Mouse (Mus musculus) hindbrain, postnatal 0 days (tissue): ENCODE measurements around the gene Mier3. TPM values are rescaled to one million over a fixed set of nuclear protein-coding genes. Genes with fewer than 3 reads are reported as not detected.

Source experiments
- ATAC-seq: fragments of 200-750 bp; cut with Nextera tagmentation; 2 replicates; pipeline ENCODE4 v1.8.0; 2017; ENCODE audit warnings: mild to moderate bottlenecking, moderate TSS enrichment, moderate library complexity
- DNase-seq: peaks from one replicate; pipeline ENCODE4 v3.0.0-alpha.2; 2015; ENCODE audit warnings: low spot score
- H3K27ac ChIP-seq: fragments of 300-500 bp; sonication (generic); 2 replicates; pipeline ENCODE4 v1.5.1; 2014; ENCODE audit warnings: mild to moderate bottlenecking
- H3K27me3 ChIP-seq: fragments of 300-500 bp; sonication (generic); 2 replicates; pipeline ENCODE4 v1.6.1; 2014; ENCODE audit warnings: low read length, mixed read lengths; ENCODE audit not compliant: insufficient read depth
- H3K36me3 ChIP-seq: fragments of 300-500 bp; sonication (generic); 2 replicates; pipeline ENCODE4 v1.6.1; 2014; ENCODE audit warnings: low read length, mixed read lengths; ENCODE audit not compliant: insufficient read depth
- H3K4me1 ChIP-seq: fragments of 300-500 bp; sonication (generic); 2 replicates; pipeline ENCODE4 v1.6.1; 2014; ENCODE audit warnings: antibody characterized with exemption, low read length, mixed read lengths; ENCODE audit not compliant: insufficient read depth
- H3K4me2 ChIP-seq: fragments of 300-500 bp; sonication (generic); 2 replicates; pipeline ENCODE4 v1.6.1; 2014; ENCODE audit warnings: low read depth, mild to moderate bottlenecking, low read length, moderate library complexity, mixed read lengths
- H3K4me3 ChIP-seq: fragments of 300-500 bp; sonication (generic); 2 replicates; pipeline ENCODE4 v1.5.1; 2014; ENCODE audit warnings: low read length
- H3K9ac ChIP-seq: fragments of 300-500 bp; sonication (generic); replicated peaks from 2 replicates; pipeline ENCODE4 v1.6.1; 2014; ENCODE audit warnings: mild to moderate bottlenecking, low read length, moderate library complexity, mixed read lengths
- H3K9me3 ChIP-seq: fragments of 300-500 bp; sonication (generic); 2 replicates; pipeline ENCODE4 v1.6.1; 2016; ENCODE audit warnings: low read length, mixed read lengths
- CTCF ChIP-seq: IDR thresholded peaks from 2 replicates; pipeline ENCODE4 v1.5.1; 2016; ENCODE audit warnings: antibody characterized with exemption, control low read depth, low read depth
- WGBS: fragments of 180-500 bp; shearing (Covaris S2); extraction: QIAGEN DNeasy Blood & Tissue Kit; methylation state at CpG from one replicate; pipeline ENCODE4 v1.1.7; 2014; 5-methylcytosine and 5-hydroxymethylcytosine counted together
- polyA plus RNA-seq: library from polyadenylated mRNA; unstranded; fragments of >200 nt; fragmentation: Nextera tagmentation; extraction: Ambion mirVana; gene quantifications from 2 replicates; pipeline ENCODE4 v1.2.1, GENCODE M21; 2015
- total RNA-seq: library from RNA; depleted of rRNA; stranded (reverse); fragments of >200 nt; gene quantifications from 2 replicates; pipeline ENCODE4 v1.2.3, GENCODE M21; 2014

Gene Mier3
- total and polyA plus RNA-seq, 2 experiments from 2014 or later, result 14.1 to 32.6 TPM

DNA sequence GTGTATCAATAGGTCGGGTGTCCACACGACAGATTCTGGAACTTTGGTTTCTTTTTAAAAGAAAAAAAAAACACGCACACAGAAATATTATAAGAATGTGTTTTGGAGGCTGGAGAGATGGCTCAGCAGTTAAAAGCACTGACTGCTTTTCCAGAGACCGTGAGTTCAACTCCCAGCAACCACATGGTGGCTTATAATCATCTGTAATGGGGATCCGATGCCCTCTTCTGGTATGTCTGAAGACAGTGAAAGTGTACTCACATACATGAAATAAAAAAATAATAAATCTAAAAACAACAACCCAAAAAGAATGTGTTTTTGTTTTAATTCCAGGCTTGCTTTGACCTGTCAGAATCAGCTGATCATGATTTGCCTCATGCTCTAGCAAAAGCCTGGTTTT lies 46.1 kb downstream of the Mier3 start:
- ATAC-seq (no peak), DNase-seq (peak; percentile 12)
- H3K36me3 ChIP-seq, result no peaks in the 10 kb centered on the region
- no peak overlapping the region for H3K4me3 ChIP-seq
- no peak overlapping the region for H3K4me2 ChIP-seq
- H3K27me3 ChIP-seq, result no peaks in the 10 kb centered on the region
- WGBS, result 89% methylated on average over 5 of the region's 5 CpGs
- peak; percentile 41 for TF ChIP-seq CTCF
- no peak overlapping the region for H3K9ac ChIP-seq
- H3K9me3 ChIP-seq, result no peaks in the 10 kb centered on the region
- no peak overlapping the region for H3K27ac ChIP-seq
- no peaks in the 10 kb centered on the region for H3K4me1 ChIP-seq

DNA sequence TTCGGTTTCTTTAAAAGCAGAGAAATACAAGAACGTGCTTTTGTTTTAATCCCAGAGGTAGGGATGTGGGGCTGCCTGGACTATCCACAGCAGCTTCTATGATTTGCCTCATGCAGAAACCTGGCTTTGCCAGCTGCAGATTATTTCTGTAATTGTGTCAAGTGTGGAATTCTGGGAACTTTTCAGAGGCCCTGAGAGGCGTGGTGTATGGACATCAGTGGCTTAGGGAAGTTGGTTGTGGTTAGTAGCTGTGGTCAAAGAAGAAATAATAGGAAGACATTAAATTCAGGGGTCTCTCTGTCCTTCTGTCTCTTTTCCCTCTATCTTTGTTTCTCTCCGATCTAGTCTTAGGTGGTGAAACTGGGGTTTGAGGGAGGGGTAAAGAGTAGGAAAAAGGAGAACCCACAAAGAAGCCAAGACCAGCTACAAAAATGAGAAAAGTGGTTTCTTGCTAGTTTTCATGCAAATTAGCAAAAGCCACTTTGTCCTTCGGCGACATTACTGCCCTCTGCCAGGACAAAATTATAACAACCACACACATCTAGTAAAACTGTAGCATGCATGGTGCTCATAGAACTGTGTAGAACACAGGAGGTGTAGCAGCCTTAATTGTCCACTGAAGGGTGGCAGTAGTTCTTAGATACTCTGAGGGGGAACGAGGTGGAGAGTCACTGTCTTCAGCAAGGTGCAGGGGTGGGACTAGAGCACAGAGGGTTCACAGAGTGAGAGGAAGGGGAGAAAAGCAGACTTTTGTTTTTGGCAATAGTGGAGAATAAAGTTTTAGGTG lies 60.6 kb downstream of the Mier3 start:
- H3K4me2 ChIP-seq, result no peak overlapping the region
- no peaks in the 10 kb centered on the region for H3K27me3 ChIP-seq
- no peak for ATAC-seq
- 79% methylated on average over 7 of the region's 7 CpGs for WGBS
- no peaks in the 10 kb centered on the region for H3K36me3 ChIP-seq
- H3K9ac ChIP-seq, result no peak overlapping the region
- no peaks in the 10 kb centered on the region for H3K9me3 ChIP-seq
- TF ChIP-seq CTCF, result no peak
- no peak overlapping the region for H3K27ac ChIP-seq
- no peaks in the 10 kb centered on the region for H3K4me1 ChIP-seq
- no peak overlapping the region for H3K4me3 ChIP-seq
- DNase-seq, result no peak

DNA sequence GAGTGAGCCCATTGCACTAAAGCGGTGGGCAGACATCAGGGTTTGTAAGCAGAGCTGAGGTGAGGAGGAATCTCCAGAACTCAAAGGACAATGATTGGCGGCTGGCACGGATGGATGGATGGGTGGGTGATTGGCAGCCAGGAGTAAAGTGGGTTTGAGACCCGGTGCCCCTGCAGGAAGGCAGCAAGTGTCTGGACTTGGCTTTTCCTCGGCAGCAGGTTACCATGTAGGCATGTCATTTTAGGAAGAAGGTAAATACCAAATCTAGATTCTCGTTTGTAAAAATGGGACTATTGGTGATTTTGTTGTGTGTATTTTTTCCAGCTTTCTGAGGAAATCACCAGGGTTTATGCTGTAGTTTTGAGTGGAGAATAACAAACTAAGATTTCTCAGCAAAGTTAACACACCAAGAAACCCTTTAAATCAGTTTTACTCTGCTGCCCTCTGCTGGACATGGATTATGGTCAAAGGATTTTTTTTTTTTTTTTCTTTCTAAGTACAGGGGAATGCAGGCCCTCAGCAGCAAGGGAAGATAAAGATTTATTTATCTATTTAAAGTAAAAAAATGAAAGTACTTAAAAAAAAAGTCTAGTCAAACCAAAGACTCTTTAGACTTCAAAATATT lies 61.3 kb downstream of the Mier3 start:
- no peak overlapping the region for H3K27ac ChIP-seq
- no peaks in the 10 kb centered on the region for H3K4me1 ChIP-seq
- DNase-seq, result peak; percentile 88
- no peak overlapping the region for H3K9ac ChIP-seq
- H3K4me3 ChIP-seq, result no peak overlapping the region
- H3K27me3 ChIP-seq, result no peaks in the 10 kb centered on the region
- H3K4me2 ChIP-seq, result no peak overlapping the region
- no peaks in the 10 kb centered on the region for H3K9me3 ChIP-seq
- no peaks in the 10 kb centered on the region for H3K36me3 ChIP-seq
- WGBS, result 59% methylated on average over 6 of the region's 6 CpGs
- peak; percentile 35; the same call in 1 of the 2 replicates for ATAC-seq
- TF ChIP-seq CTCF, result peak; percentile 75

DNA sequence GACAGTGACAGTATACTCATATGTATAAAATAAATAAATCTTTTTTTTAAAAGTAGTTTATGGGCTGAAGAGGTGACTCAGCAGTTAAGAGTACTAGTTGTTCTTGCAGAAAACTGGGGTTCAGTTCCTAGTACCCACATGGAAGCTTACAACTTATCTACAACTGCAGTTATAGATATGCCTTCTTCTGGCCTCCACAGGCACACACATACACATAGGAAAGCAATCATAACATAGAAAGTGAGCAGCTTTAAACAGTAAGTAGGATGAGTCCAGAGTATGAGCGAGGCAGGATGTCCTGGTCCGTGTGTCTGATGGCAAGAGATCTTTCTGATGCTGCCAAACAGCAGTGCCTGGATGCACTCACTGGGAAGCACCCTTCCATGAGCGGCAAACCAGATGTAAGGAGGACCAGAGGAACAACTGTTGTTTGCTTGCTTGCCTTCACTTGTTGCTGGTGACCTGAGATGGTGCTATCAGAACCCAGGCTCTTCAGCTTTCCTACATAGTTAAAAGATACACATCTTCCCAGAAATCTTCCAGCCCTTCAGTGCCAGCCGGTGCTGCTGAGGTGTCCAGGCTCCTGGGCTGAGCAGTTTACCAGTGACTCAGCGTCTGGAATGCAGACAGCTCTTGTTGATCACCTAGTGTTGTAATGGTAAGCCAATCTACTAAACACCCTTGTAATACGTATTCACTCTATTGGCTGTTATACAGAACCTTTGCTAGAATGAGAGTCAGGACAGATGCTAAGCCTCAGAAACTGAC lies 63.6 kb downstream of the Mier3 start:
- ATAC-seq (peak; percentile 44; the same call in 1 of the 2 replicates), DNase-seq (no peak)
- H3K27me3 ChIP-seq, result no peaks in the 10 kb centered on the region
- WGBS, result 82% methylated on average over 6 of the region's 6 CpGs
- H3K4me1 ChIP-seq, result no peaks in the 10 kb centered on the region
- no peak overlapping the region for H3K27ac ChIP-seq
- H3K9ac ChIP-seq, result no peak overlapping the region
- no peaks in the 10 kb centered on the region for H3K9me3 ChIP-seq
- H3K36me3 ChIP-seq, result peaks cover 16% of the 10 kb centered on the region; the same call in 1 of the 2 replicates
- H3K4me3 ChIP-seq, result no peak overlapping the region
- no peak overlapping the region for H3K4me2 ChIP-seq
- no peak for TF ChIP-seq CTCF

DNA sequence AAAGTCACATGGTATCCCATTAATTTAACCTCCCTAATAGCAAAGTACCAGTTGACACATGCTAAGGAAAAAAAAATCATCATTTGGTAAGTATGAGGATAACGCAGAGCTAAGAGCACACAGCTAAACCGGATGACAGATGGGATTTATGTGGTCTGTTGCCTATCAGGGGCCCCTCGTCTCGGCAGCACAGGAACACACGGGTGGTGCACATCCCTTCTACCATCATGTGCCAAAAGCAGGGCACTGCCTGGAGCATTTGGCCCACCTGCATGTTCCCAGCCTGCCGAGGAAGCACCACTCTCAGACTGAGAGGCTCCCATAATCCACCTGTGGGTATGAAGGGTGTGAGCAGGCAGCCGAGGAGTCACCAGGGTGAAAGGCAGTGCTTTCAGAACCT lies 64.4 kb downstream of the Mier3 start:
- peak; percentile 20 for DNase-seq
- peak; percentile 52; the same call in 1 of the 2 replicates for ATAC-seq
- Histone ChIP-seq H3K9me3 (no peaks in the 10 kb centered on the region), H3K27ac (no peak overlapping the region), H3K27me3 (no peaks in the 10 kb centered on the region), H3K4me1 (no peaks in the 10 kb centered on the region), H3K36me3 (peaks cover 23% of the 10 kb centered on the region; the same call in 1 of the 2 replicates), H3K4me2 (no peak overlapping the region), H3K9ac (no peak overlapping the region), H3K4me3 (no peak overlapping the region)
- WGBS, result 58% methylated on average over 7 of the region's 7 CpGs
- no peak for TF ChIP-seq CTCF

DNA sequence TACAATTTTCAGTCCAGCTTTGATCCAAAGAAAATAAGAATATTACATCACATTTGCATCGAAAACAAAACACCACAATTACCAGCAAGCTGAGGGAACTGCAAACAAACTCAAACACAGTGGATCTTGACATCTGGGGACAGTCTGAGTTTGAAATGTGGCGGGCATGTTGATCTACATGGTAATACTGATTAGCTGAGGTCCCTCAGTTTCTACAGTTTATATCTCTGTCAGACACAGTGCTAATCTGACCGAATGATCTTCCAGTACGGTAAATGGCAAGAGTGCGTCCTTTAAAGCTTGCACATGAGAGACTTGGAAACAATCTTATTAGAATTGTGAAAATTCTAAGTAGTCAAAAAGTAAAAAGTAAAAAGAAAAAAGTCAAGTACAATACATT lies 66.1 kb downstream of the Mier3 start:
- ATAC-seq, result no peak
- Histone ChIP-seq H3K9me3 (no peaks in the 10 kb centered on the region), H3K27ac (no peak overlapping the region), H3K4me2 (no peak overlapping the region), H3K9ac (no peak overlapping the region), H3K27me3 (no peaks in the 10 kb centered on the region), H3K4me1 (no peaks in the 10 kb centered on the region), H3K36me3 (peaks cover 37% of the 10 kb centered on the region; the same call in 1 of the 2 replicates), H3K4me3 (no peak overlapping the region)
- DNase-seq, result no peak
- no peak for TF ChIP-seq CTCF
- 95% methylated on average over 5 of the region's 5 CpGs for WGBS
